Mouse (Mus musculus): ENCODE measurements around the gene Ccdc181.
A peak's percentile ranks its signal among the peaks of the same experiment; 100 is the strongest.
"Not testable (repeated sequence)": the region's sequence is repeated elsewhere in the genome, so short reads cannot be mapped to it uniquely, and the experiment has no call there.

The Ccdc181 gene

GRCm38 (mm10) chr1:164275455-164275954 is at the start of gene Ccdc181:
Gene Ccdc181, plus strand, starts transcription at chr1:164275585.
- peak; percentile 90 for DNase-seq (ENCODE audit: low read depth, low spot score)

DNA sequence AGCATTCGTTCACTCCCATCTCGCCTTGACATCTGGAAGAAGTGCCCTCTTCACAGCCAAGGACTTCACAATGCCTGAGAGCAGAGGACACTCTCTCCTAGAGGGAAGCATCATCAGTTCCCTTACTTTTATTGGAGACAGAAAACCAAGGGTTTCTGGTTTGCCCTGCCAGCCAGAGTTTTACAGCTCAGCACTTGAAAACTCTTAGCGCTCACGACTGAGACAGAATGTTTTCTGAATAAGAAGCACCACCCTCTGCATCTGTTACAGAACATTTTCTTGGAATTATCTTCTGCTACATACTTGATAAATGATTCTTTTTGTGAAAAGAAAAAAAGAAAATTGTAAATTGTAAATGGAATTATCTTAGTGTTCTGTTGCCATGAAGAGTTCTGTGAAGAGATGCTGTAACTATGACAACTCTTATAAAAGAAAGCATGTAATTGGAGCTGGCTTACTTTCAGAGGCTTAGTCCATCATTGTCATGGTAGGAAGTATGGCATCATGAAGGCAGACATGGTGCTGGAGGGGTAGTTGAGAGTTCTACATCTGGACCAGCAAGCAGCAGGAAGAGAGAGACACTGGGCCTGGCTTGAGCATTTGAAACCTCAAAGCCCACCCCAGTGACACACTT is 43.3 kb upstream of the Ccdc181 start:
- not testable (repeated sequence) for DNase-seq (ENCODE audit: low read depth, low spot score)

- no peak for DNase-seq (ENCODE audit: low read depth, low spot score)
These were observed 41.9 kb upstream of the Ccdc181 start for GRCm38 (mm10) chr1:164233447-164233846.

GRCm38 (mm10) chr1:164235078-164235477 is 40.3 kb upstream of the Ccdc181 start:
- no peak for DNase-seq (ENCODE audit: low read depth, low spot score)

- no peak for DNase-seq (ENCODE audit: low read depth, low spot score)
These were observed 39.3 kb upstream of the Ccdc181 start for GRCm38 (mm10) chr1:164236078-164236477.

DNA sequence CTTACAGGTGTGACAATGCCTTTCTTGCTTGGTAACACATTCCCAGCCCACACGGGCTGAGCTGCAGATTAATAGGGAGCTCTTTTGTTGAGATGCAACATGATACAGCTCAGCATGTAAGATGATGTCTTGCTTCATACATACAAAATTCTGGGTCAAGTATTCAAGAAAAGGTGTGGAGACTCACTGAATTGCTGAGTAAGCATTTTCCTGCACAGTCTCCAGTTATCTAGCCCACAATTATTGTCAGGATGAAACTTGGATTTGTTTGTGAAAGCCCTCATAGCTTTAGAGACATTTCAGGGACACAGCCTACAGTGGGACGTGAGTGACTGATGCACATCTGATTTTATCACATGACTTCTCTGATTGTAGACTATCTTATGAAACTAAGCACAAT is 33.9 kb upstream of the Ccdc181 start:
- DNase-seq (ENCODE audit: low read depth, low spot score): no peak

DNA sequence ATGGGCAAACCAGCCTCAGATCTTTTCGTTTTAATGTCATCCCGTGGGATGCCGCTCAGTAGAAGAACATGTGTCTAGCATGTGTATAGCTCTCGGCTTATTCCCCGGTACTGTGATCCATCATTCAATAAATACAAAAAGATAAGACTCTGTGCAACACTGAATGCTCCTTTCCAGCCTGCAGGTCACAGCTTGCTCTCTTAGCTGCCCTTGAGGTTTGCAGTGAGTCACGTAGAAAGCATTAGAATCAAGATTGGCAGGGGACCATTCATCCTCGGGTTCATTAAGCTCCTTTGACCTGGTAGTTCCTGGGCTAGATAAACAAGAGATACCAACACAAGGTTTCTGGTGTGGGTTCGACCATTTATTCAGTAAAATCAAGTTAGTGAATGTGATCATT is 32.6 kb upstream of the Ccdc181 start:
- DNase-seq (ENCODE audit: low read depth, low spot score): no peak

- no peak for DNase-seq (ENCODE audit: low read depth, low spot score)
These were observed 27.9 kb upstream of the Ccdc181 start for GRCm38 (mm10) chr1:164247442-164247841.

DNA sequence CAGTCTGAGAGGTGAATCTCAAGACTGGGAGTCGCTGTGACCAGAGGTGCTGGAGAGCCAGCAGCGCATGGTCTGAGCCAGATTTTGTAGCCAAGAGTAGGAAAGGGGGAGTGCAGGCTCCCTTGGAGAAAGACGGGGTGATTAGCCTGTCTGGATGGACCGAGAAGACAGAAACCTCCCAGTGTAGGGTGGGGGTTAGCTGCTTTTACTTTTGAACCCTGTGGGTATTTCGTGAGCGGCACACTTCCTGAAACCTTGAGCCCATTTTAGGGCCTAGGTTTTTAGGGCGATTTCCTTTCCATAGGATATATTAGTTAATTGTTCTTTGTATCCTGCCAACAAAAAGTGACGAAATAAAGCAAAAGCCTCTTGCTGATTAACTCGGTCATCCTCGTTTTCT is 27.4 kb upstream of the Ccdc181 start:
- no peak for DNase-seq (ENCODE audit: low read depth, low spot score)

DNA sequence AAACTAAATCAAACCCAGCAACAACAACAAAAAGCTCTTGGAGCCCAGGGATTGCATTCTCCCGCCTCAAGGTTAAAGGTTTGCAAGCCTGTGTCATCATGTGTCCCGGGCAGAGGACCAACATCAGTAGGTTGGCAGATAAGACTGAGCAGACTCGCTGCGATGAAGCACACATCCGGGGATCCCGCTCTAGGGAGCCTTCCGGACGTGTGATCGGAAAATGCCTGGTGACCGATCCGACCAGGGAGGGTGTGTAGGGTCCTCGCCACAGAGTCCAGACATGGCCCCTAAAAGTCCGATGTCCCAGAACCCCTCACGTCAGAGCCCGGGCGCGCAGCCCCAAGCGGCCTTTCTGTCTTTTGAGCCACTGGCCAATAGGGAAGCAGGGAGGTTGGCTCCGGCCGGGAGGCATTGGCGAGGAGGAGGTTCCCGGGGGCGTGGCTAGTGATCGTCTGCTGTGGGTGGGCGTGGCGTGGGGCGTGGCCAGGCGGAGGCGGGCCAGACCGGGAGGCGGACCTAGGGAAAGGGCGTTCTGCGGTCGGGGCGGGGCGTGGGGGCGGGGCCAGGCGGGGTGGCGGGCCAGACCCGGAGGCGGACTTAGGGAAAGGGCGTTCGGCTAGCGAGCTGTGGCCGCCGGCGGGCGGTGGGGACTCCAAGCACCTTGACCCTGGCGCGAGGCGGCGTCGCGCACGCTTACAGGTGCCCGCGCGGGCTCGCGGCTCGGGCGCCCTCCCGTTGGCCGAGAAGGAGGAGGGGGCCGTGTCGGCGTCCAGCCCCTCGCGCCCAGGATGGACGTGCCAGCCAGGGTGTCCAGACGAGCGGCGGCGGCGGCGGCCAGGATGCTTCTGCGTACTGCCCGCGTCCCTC is 26.7 kb upstream of the Ccdc181 start, which contains the start of gene Slc19a2:
Gene Slc19a2, plus strand, starts transcription at position 582 of the 867 bp plus-strand sequence.
- DNase-seq (ENCODE audit: low read depth, low spot score): peak; percentile 94

DNA sequence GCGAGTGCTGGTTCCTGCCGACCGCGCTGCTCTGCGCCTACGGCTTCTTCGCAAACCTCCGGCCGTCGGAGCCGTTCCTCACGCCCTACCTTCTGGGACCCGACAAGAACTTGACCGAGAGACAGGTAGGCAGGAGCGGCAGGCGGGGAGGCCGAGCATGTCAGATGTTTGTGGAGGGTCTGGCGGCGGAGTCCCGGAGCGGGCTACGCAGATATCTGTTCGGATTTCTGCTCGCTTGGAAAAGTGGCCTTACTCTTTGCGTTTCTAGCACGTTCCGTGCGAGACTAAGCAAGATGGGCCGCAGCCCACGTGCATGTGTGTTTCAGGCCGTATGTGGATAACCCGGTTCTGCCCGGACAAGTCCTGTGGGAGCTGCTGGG is 26.1 kb upstream of the Ccdc181 start:
- peak; percentile 5 for DNase-seq (ENCODE audit: low read depth, low spot score)

DNA sequence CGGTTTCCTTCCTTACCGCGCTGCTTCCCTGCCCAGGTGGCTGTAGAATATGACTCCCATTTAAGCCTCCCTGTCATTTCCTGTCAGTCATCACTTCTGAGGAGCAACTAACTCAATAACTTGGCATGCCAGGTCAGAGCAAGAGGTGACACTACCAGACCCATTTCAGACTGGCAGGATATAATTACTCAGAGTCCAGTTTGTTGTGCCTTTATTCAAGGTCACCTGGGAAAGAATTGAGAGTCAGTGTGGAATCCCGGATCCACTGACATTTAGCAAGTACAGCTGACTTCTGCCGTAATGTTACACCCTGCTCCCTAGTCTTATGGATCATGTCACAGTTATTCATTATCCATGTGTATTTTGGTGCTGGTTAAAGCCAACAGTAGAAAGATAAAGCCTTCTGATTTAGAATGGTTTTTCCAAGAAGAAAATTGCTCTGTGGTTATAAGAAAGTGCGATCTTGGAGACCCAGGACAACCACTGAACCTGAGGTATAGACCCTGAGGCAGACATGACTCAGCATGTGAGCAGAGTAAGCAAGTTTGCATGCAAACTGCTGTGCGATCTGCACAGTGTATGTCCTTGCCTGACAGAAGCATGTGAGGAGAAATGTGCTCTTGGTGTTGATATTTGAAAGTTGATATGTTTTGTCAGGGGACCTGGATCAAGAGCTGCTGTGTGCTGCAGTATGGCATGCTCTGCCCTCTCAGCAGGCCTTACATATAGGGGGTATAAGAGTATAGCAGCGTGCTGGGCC is 24.8 kb upstream of the Ccdc181 start:
- no peak for DNase-seq (ENCODE audit: low read depth, low spot score)

DNA sequence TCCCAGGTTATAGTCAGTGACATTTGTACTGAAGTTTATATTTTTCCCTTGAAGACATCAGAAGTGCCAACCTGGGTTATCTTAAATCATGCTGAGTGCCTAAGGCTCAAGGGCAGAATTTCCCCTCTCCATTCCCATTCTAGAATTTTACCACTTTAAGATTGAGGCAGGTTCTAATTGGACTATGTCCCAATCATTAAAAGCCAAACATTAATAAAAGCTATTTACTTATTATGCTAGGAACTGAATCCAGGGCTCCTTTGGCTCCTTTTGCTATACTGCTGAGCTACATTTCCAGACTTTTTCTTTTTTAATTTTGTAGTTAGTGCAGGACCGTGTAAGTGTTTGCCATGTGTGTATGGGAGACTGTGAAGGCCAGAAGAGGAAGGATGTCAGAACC is 23.9 kb upstream of the Ccdc181 start:
- no peak for DNase-seq (ENCODE audit: low read depth, low spot score)

- DNase-seq (ENCODE audit: low read depth, low spot score): no peak
These were observed 22.8 kb upstream of the Ccdc181 start for GRCm38 (mm10) chr1:164252551-164252950.

GRCm38 (mm10) chr1:164254836-164255235 is 20.5 kb upstream of the Ccdc181 start:
- DNase-seq (ENCODE audit: low read depth, low spot score): no peak

DNA sequence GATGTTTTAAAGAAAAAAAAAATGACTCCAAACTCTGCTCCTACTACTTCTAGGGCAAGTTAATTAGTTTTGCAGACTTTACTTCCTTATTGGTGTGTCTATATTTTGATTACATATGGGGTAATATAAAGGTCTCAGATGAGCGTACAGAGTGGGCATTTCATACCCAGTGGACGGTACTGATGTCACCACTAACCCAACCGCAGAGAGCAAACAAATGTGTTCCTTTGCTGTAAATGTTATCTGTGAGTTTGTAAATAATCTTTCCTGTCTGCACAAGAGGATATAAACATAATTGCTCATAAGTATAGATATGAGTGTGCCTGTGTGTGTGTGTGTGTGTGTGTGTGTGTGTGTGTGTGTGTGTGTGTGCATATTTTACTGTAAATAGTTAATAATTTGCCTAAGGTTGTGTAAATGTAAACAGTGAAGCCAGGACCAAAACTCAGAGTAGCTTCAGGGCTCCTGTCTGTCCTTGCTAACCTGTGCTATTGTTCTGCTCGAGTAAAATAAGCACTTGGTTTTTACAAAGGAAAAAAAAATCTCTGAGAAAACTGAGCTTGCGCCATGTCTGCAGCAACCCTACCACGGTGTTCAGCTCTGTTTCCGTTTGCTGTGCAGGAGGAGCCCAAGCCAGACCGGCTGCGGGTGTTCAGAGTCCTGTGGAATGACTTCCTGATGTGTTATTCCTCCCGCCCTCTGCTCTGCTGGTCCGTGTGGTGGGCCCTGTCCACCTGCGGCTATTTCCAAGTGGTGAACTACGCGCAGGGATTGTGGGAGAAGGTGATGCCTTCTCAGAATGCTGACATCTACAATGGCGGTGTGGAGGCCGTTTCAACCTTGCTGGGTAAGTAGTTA is 15.0 kb upstream of the Ccdc181 start:
- no peak for DNase-seq (ENCODE audit: low read depth, low spot score)

GRCm38 (mm10) chr1:164261553-164261952 is 13.8 kb upstream of the Ccdc181 start:
- DNase-seq (ENCODE audit: low read depth, low spot score): no peak

DNA sequence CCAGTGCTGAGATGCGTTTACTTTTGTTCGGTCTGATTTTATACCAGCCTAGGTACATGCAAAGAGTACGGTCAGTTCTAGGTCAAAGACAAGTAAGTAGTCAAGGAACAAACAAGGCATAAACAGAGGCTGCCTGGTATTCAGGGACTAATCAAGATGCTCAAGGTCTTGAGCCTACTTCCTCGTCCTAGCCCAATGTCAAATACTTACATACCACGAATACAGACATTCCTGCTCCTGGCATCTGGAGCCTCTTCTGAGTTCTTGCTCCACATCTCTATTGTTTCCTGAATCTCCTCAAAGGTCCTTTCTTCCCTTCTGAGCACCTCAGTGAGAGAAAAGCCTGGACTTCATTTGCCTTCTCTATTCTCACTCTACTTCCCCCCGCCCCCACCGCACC is 4.4 kb upstream of the Ccdc181 start:
- no peak for DNase-seq (ENCODE audit: low read depth, low spot score)

- no peak for DNase-seq (ENCODE audit: low read depth, low spot score)
These were observed 1.7 kb upstream of the Ccdc181 start for GRCm38 (mm10) chr1:164273659-164274058.

DNA sequence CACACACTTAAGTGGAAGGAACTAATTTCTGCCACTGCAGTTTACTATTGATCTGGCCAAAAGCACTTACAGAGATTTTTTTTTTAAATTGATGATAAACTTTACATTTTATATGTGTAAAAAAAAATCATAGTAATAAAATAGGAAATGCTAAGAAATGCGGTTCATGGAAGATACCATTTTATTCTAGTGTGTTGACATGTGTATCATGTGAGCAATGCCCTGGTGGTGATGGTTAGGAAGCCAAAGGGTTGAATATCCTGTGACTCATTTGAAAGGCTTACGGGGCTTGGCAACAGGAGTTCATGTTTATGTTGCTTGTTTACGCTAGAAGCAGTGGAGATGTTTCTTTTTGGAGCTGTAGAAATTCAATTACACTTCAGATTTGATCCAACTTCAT is 1.2 kb downstream of the Ccdc181 start:
- no peak for DNase-seq (ENCODE audit: low read depth, low spot score)

DNA sequence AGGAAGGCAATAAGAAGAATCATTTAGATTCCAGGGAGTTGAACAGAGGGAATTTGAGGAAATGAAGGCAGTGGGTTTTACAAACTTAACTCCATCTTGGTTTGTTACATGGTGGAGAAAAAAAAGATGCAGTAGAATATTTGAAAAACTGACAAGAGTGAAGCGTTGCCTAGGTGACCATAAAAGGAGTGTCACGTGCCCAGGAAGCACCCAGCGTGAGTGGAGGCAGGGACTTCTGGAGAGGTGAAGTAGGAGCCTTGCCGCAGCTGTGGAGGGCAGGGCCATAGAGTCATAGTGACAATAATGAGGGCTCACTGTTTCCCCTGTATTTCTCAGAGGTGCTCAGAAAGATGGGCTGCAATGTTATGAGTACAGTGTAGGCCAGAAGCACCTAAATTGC is 3.9 kb downstream of the Ccdc181 start:
- no peak for DNase-seq (ENCODE audit: low read depth, low spot score)

Data from retina, postnatal 7 days (tissue).